Mouse (Mus musculus) gastrocnemius, adult 2 months (tissue): ENCODE data around the gene Rap1gap. TPM values are rescaled to one million over a fixed set of nuclear protein-coding genes. Genes with fewer than 3 reads are reported as not detected.

Experiments
- DNase-seq: peaks from one replicate; pipeline ENCODE4 v3.0.0; 2022
- H3K27ac ChIP-seq: fragments of 200-600 bp; 2 replicates; pipeline ENCODE4 v1.8.1; 2022; ENCODE audit warnings: mild to moderate bottlenecking
- H3K4me3 ChIP-seq: fragments of 200-600 bp; 2 replicates; pipeline ENCODE4 v1.8.1; 2022; ENCODE audit warnings: mild to moderate bottlenecking, moderate library complexity
- CTCF ChIP-seq: fragments of 200-600 bp; IDR thresholded peaks from 2 replicates; pipeline ENCODE4 v1.8.1; 2022; ENCODE audit warnings: antibody characterized with exemption, mild to moderate bottlenecking, moderate library complexity
- intact Hi-C: fragments of 180-260 bp; cut with DNase I; formaldehyde crosslinking; loops from one replicate; pipeline ENCODE4 v1.15.1; 2025
- long read RNA-seq, 2 experiments: library from polyadenylated mRNA; stranded (forward); transcript quantifications; one replicate each; pipeline ENCODE4 v2.0.0; 2021
- total RNA-seq, 2 experiments: library from RNA; stranded (reverse); gene quantifications; 2 replicates each; pipeline ENCODE4 v1.2.3; 2021

Gene Rap1gap
- 1 to 10 TPM; 4.4 to 8.6 TPM for total RNA-seq
- long read RNA-seq, experiment 1, partial matches to known transcripts: 6 of 8 reads
- long read RNA-seq, experiment 1, other reads (novel, unspliced or antisense): 2 of 8 reads
- long read RNA-seq, experiment 2, partial matches to known transcripts: 10 of 15 reads
- long read RNA-seq, experiment 2, other reads (novel, unspliced or antisense): 4 of 15 reads

GRCm38 (mm10) chr4:137664433-137664979 lies at the start of gene Rap1gap:
TSS of gene Rap1gap (plus strand) at chr4:137664726.
- TF ChIP-seq CTCF: no peak
- peak; percentile 72 for DNase-seq
- peak within 1 kb of the TSS; percentile 72 for H3K4me3 ChIP-seq
- intact Hi-C loops: no loop called here
- no peak within 1 kb of the TSS for H3K27ac ChIP-seq

- intact Hi-C loops: no loop called here
- no peak for TF ChIP-seq CTCF
- no peak for DNase-seq
- Histone ChIP-seq H3K27ac (no peak overlapping the region), H3K4me3 (no peak overlapping the region)
These were observed 41.7 kb upstream of the Rap1gap start for GRCm38 (mm10) chr4:137622847-137623246.

GRCm38 (mm10) chr4:137627476-137628235 lies 36.9 kb upstream of the Rap1gap start:
- DNase-seq: no peak
- intact Hi-C loops: no loop called here

GRCm38 (mm10) chr4:137628400-137628799 lies 36.1 kb upstream of the Rap1gap start:
- Histone ChIP-seq H3K4me3 (no peak overlapping the region), H3K27ac (no peak overlapping the region)
- intact Hi-C loops: no loop called here
- no peak for TF ChIP-seq CTCF
- DNase-seq: no peak

More at GRCm38 (mm10) chr4:137627476-137628235, 36.9 kb upstream of the Rap1gap start:
- no peak overlapping the region for H3K27ac ChIP-seq
- no peak overlapping the region for H3K4me3 ChIP-seq
- no peak for TF ChIP-seq CTCF

GRCm38 (mm10) chr4:137629354-137629753 lies 35.2 kb upstream of the Rap1gap start:
- intact Hi-C loops: no loop called here
- TF ChIP-seq CTCF: no peak
- Histone ChIP-seq H3K4me3 (no peak overlapping the region), H3K27ac (no peak overlapping the region)
- DNase-seq: no peak

GRCm38 (mm10) chr4:137630153-137630552 lies 34.4 kb upstream of the Rap1gap start:
- no peak for TF ChIP-seq CTCF
- Histone ChIP-seq H3K4me3 (no peak overlapping the region), H3K27ac (no peak overlapping the region)
- intact Hi-C loops: no loop called here
- no peak for DNase-seq

- DNase-seq: no peak
- intact Hi-C loops: no loop called here
- Histone ChIP-seq H3K27ac (no peak overlapping the region), H3K4me3 (no peak overlapping the region)
- TF ChIP-seq CTCF: no peak
These were observed 32.9 kb upstream of the Rap1gap start for GRCm38 (mm10) chr4:137631596-137631995.

- H3K27ac ChIP-seq: no peak overlapping the region
- no peak overlapping the region for H3K4me3 ChIP-seq
- no peak for TF ChIP-seq CTCF
- intact Hi-C loops: no loop called here
- DNase-seq: no peak
These were observed 31.1 kb upstream of the Rap1gap start for GRCm38 (mm10) chr4:137633394-137633793.

GRCm38 (mm10) chr4:137636597-137636996 lies 27.9 kb upstream of the Rap1gap start:
- no peak overlapping the region for H3K27ac ChIP-seq
- TF ChIP-seq CTCF: peak; percentile 32; the same call in 1 of the 2 replicates
- H3K4me3 ChIP-seq: no peak overlapping the region
- intact Hi-C loops: no loop called here
- no peak for DNase-seq

GRCm38 (mm10) chr4:137641556-137641955 lies 23.0 kb upstream of the Rap1gap start:
- intact Hi-C loops: no loop called here
- H3K4me3 ChIP-seq: no peak overlapping the region
- H3K27ac ChIP-seq: 0 out of 2 replicates have a peak overlapping the region, but pooled peaks have one; percentile 1
- peak; percentile 37 for DNase-seq
- TF ChIP-seq CTCF: no peak

GRCm38 (mm10) chr4:137642101-137642500 lies 22.4 kb upstream of the Rap1gap start:
- TF ChIP-seq CTCF: no peak
- no peak for DNase-seq
- Histone ChIP-seq H3K4me3 (no peak overlapping the region), H3K27ac (no peak overlapping the region)
- intact Hi-C loops: no loop called here

- no peak for DNase-seq
- Histone ChIP-seq H3K4me3 (no peak overlapping the region), H3K27ac (no peak overlapping the region)
- intact Hi-C loops: no loop called here
- TF ChIP-seq CTCF: no peak
These were observed 21.1 kb upstream of the Rap1gap start for GRCm38 (mm10) chr4:137643459-137643858.

- no peak overlapping the region for H3K27ac ChIP-seq
- TF ChIP-seq CTCF: no peak
- H3K4me3 ChIP-seq: no peak overlapping the region
- intact Hi-C loops: no loop called here
- DNase-seq: no peak
These were observed 18.3 kb upstream of the Rap1gap start for GRCm38 (mm10) chr4:137646262-137646661.
